Mouse (Mus musculus) embryo, embryonic 10.5 days (tissue): ENCODE measurements at regions not wholly inside any gene's neighbourhood (a gene's known extent, or its start where the extent isn't known, plus 50 kb on each side); places are given as distances from the start of the nearest gene placed in this dataset.

Source experiments
- DNase-seq: peaks from one replicate; pipeline ENCODE4 v3.0.0-alpha.2; 2015; ENCODE audit warnings: low spot score

- DNase-seq = no peak
These were observed 186.5 kb upstream of the Pik3r1 start for GRCm38 (mm10) chr13:101954521-101954920.

GRCm38 (mm10) chr13:101955806-101956418 is 187.9 kb upstream of the Pik3r1 start:
- no peak for DNase-seq

GRCm38 (mm10) chr13:101957782-101958181 is 189.8 kb upstream of the Pik3r1 start:
- DNase-seq = no peak

- DNase-seq = peak; percentile 14
These were observed 197.5 kb upstream of the Pik3r1 start for GRCm38 (mm10) chr13:101965537-101965936.

- no peak for DNase-seq
These were observed 198.9 kb upstream of the Pik3r1 start for GRCm38 (mm10) chr13:101966799-101967397.

- DNase-seq = no peak
These were observed 199.4 kb upstream of the Pik3r1 start for GRCm38 (mm10) chr13:101967466-101967865.

- DNase-seq = no peak
These were observed 208.7 kb upstream of the Pik3r1 start for GRCm38 (mm10) chr13:101976766-101977165.

GRCm38 (mm10) chr13:101980171-101980835 is 212.3 kb upstream of the Pik3r1 start:
- DNase-seq = no peak

- no peak for DNase-seq
These were observed 220.8 kb upstream of the Pik3r1 start for GRCm38 (mm10) chr13:101988637-101989413.

- no peak for DNase-seq
These were observed 223.7 kb upstream of the Pik3r1 start for GRCm38 (mm10) chr13:101991729-101992128.

- DNase-seq = no peak
These were observed 226.8 kb upstream of the Pik3r1 start for GRCm38 (mm10) chr13:101994779-101995178.

- no peak for DNase-seq
These were observed 227.5 kb upstream of the Pik3r1 start for GRCm38 (mm10) chr13:101995529-101995928.

- DNase-seq = no peak
These were observed 228.1 kb upstream of the Pik3r1 start for GRCm38 (mm10) chr13:101996144-101996543.

GRCm38 (mm10) chr13:101997415-101997814 is 229.4 kb upstream of the Pik3r1 start:
- no peak for DNase-seq

- no peak for DNase-seq
These were observed 238.5 kb upstream of the Pik3r1 start for GRCm38 (mm10) chr13:102006565-102006964.

GRCm38 (mm10) chr13:102011965-102012364 is 243.9 kb upstream of the Pik3r1 start:
- DNase-seq = no peak

GRCm38 (mm10) chr13:102014514-102014913 is 246.5 kb upstream of the Pik3r1 start:
- DNase-seq = no peak

GRCm38 (mm10) chr13:102014958-102015357 is 246.9 kb upstream of the Pik3r1 start:
- DNase-seq = no peak

- DNase-seq = no peak
These were observed 248.5 kb upstream of the Pik3r1 start for GRCm38 (mm10) chr13:102016518-102016917.

- DNase-seq = no peak
These were observed 254.3 kb upstream of the Pik3r1 start for GRCm38 (mm10) chr13:102022273-102022672.

GRCm38 (mm10) chr13:102022757-102023156 is 254.7 kb upstream of the Pik3r1 start:
- DNase-seq = no peak

- DNase-seq = no peak
These were observed 255.6 kb upstream of the Pik3r1 start for GRCm38 (mm10) chr13:102023624-102024023.

GRCm38 (mm10) chr13:102025138-102025537 is 257.1 kb upstream of the Pik3r1 start:
- DNase-seq = no peak
